Comparison of ENCODE assay signal across 21 mouse cellular contexts in the genomic region with DNA sequence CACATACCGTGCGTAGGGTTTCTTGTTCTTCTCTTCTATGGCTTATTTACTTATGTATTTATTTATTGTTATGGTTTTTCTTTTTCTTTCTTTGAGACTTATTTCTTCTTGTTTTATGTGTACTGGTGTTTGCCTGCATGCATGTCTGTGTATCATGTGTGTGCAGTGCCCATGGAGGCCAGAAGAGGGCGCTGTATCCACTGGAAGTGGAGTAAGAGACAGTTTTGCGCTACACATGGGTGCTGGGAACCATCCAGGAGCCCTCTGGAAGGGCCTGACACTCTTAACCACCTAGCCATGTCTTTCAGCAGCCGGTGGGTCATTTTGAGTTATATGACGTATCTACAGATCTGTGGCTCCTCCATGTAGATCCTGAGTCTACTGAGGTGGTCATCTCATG.
DNase-seq lines count a peak whose midpoint lies in the region; ATAC-seq and TF ChIP-seq lines count a peak whose summit lies in the region.
"Had no signal": no experiment of that assay in that cellular context is flagged by ENCODE, and none has a peak within 500 bp of the region (broad histone marks: within the 10 kb centered on the region; RNA-seq: fewer than 3 reads in every experiment).

No protein-coding gene starts in this region.

- DNase-seq in CD4-positive, CD25-positive, alpha-beta regulatory T cell, adult 2 months (ENCODE audit: low read depth, low spot score), result peak; percentile 17
- DNase-seq in liver, embryonic 14.5 days (ENCODE audit: low read depth in 3 of 3, low spot score in 3 of 3), result no peak
- DNase-seq in liver, embryonic 11.5 days (ENCODE audit: low spot score), result no peak
- DNase-seq in R1 (ENCODE audit: low read depth, low spot score), result peak; percentile 49
- no peak for DNase-seq in stomach, postnatal 0 days (ENCODE audit: low spot score)
- DNase-seq in urinary bladder, postnatal 25 days (ENCODE audit: low spot score), result no peak
- DNase-seq: cerebellum, adult 11 months; cerebellum, postnatal 36 days; kidney, adult 9 months; retina, postnatal 1 day; thymus, postnatal 25 days had no signal

- H3K4me2 ChIP-seq in liver, embryonic 14.5 days (ENCODE audit: low read depth), result no peak overlapping the region
- no peak overlapping the region for H3K4me2 ChIP-seq in liver, embryonic 11.5 days
- H3K4me2 ChIP-seq in stomach, postnatal 0 days (replicated peaks; ENCODE audit: low read depth), result no peak overlapping the region
- H3K4me2 ChIP-seq in forebrain, embryonic 16.5 days (ENCODE audit: low read length), result no peak overlapping the region
- H3K4me2 ChIP-seq: midbrain, embryonic 12.5 days had no signal

- peak; percentile 45 for TF ChIP-seq CTCF in liver, embryonic 14.5 days (IDR thresholded peaks at IDR 0.05; ENCODE audit: low read depth)
- TF ChIP-seq CTCF in stomach, postnatal 0 days (IDR thresholded peaks at IDR 0.05; ENCODE audit: low read depth), result peak; percentile 26

- 92% methylated on average over 6 of the region's 6 CpGs for WGBS in liver, embryonic 14.5 days (ENCODE audit: insufficient replicate concordance)
- 89% methylated on average over 6 of the region's 6 CpGs for WGBS in liver, embryonic 11.5 days
- 84% methylated on average over 6 of the region's 6 CpGs for WGBS in stomach, postnatal 0 days
- 86% methylated on average over 6 of the region's 6 CpGs for WGBS in forebrain, embryonic 16.5 days

- H3K9ac ChIP-seq in liver, embryonic 14.5 days (replicated peaks), result no peak overlapping the region
- no peak overlapping the region for H3K9ac ChIP-seq in liver, embryonic 11.5 days (ENCODE audit: low read depth, low read length)
- no peak overlapping the region for H3K9ac ChIP-seq in stomach, postnatal 0 days (ENCODE audit: low read length)
- no peak overlapping the region for H3K9ac ChIP-seq in forebrain, embryonic 16.5 days (replicated peaks; ENCODE audit: low read depth, low read length)
- H3K9ac ChIP-seq: midbrain, embryonic 12.5 days had no signal

- no peaks in the 10 kb centered on the region for H3K27me3 ChIP-seq in liver, embryonic 14.5 days (ENCODE audit: control insufficient read depth, insufficient read depth, low read length)
- no peaks in the 10 kb centered on the region for H3K27me3 ChIP-seq in liver, embryonic 11.5 days (replicated peaks; ENCODE audit: control insufficient read depth, insufficient read depth, low read length)
- H3K27me3 ChIP-seq in stomach, postnatal 0 days (ENCODE audit: control insufficient read depth, insufficient read depth, low read length), result no peaks in the 10 kb centered on the region
- no peaks in the 10 kb centered on the region for H3K27me3 ChIP-seq in forebrain, embryonic 16.5 days (replicated peaks; ENCODE audit: control insufficient read depth, insufficient read depth, low read length)
- H3K27me3 ChIP-seq: midbrain, embryonic 12.5 days had no signal

- H3K27ac ChIP-seq in liver, embryonic 14.5 days, result no peak overlapping the region
- no peak overlapping the region for H3K27ac ChIP-seq in liver, embryonic 11.5 days (ENCODE audit: low read depth, low read length)
- no peak overlapping the region for H3K27ac ChIP-seq in stomach, postnatal 0 days (replicated peaks)
- H3K27ac ChIP-seq in forebrain, embryonic 16.5 days (ENCODE audit: low read length), result no peak overlapping the region
- H3K27ac ChIP-seq: embryonic facial prominence, embryonic 10.5 days; hindbrain, postnatal 0 days; limb, embryonic 10.5 days; macrophage; midbrain, embryonic 12.5 days had no signal

- no peak for TF ChIP-seq EP300 in liver, embryonic 14.5 days (IDR thresholded peaks at IDR 0.05; ENCODE audit: low read depth)
- TF ChIP-seq EP300 in stomach, postnatal 0 days (optimal IDR thresholded peaks at IDR 0.05), result no peak

- 0 out of 4 replicates have a peak, but pooled peaks cover 0 to 1% of the 10 kb centered on the region in 2 experiments for H3K4me1 ChIP-seq in liver, embryonic 14.5 days (replicated peaks; ENCODE audit: control insufficient read depth in 2 of 2, insufficient read depth in 2 of 2, low read length in 1 of 2)
- no peaks in the 10 kb centered on the region for H3K4me1 ChIP-seq in liver, embryonic 11.5 days (replicated peaks; ENCODE audit: control insufficient read depth, insufficient read depth, low read length)
- H3K4me1 ChIP-seq in stomach, postnatal 0 days (replicated peaks; ENCODE audit: control insufficient read depth, insufficient read depth), result no peaks in the 10 kb centered on the region
- H3K4me1 ChIP-seq in forebrain, embryonic 16.5 days (replicated peaks; ENCODE audit: control insufficient read depth, insufficient read depth, low read length), result no peaks in the 10 kb centered on the region
- H3K4me1 ChIP-seq: embryonic facial prominence, embryonic 10.5 days; limb, embryonic 10.5 days; midbrain, embryonic 12.5 days had no signal

- no peak for ATAC-seq in CD4-positive, CD25-positive, alpha-beta regulatory T cell, adult 4 months
- no peak for ATAC-seq in liver, embryonic 14.5 days (ENCODE audit: insufficient read depth)
- ATAC-seq in liver, embryonic 11.5 days (replicated peaks; ENCODE audit: low FRiP score), result no peak
- no peak for ATAC-seq in stomach, postnatal 0 days (ENCODE audit: low FRiP score, low TSS enrichment)
- no peak for ATAC-seq in forebrain, embryonic 16.5 days
- ATAC-seq: forebrain, embryonic 14.5 days; hindbrain, postnatal 0 days had no signal

- no peak overlapping the region for H3K4me3 ChIP-seq in liver, embryonic 14.5 days (ENCODE audit: insufficient read depth in 1 of 2, low read depth in 2 of 2, low read length in 2 of 2)
- no peak overlapping the region for H3K4me3 ChIP-seq in liver, embryonic 11.5 days (ENCODE audit: low read depth, low read length)
- no peak overlapping the region for H3K4me3 ChIP-seq in stomach, postnatal 0 days (ENCODE audit: low read depth, low read length)
- H3K4me3 ChIP-seq in forebrain, embryonic 16.5 days (replicated peaks; ENCODE audit: low read length), result no peak overlapping the region
- H3K4me3 ChIP-seq: embryonic facial prominence, embryonic 10.5 days; erythroblast, embryonic 14.5 days; limb, embryonic 10.5 days; midbrain, embryonic 12.5 days; myocyte had no signal

- H3K36me3 ChIP-seq in liver, embryonic 14.5 days (replicated peaks; ENCODE audit: control insufficient read depth, insufficient read depth, low read depth), result peaks cover 45% of the 10 kb centered on the region
- H3K36me3 ChIP-seq in liver, embryonic 11.5 days (ENCODE audit: control insufficient read depth, insufficient read depth, low read length), result peaks cover 33% of the 10 kb centered on the region
- H3K36me3 ChIP-seq in stomach, postnatal 0 days (ENCODE audit: control insufficient read depth, insufficient read depth, low read length), result no peaks in the 10 kb centered on the region
- no peaks in the 10 kb centered on the region; the same call in 1 of the 2 replicates for H3K36me3 ChIP-seq in forebrain, embryonic 16.5 days (ENCODE audit: control insufficient read depth, insufficient read depth)

- H3K9me3 ChIP-seq in liver, embryonic 14.5 days (ENCODE audit: control insufficient read depth, low read length), result peaks cover 9% of the 10 kb centered on the region
- H3K9me3 ChIP-seq in liver, embryonic 11.5 days (ENCODE audit: control insufficient read depth, low read length), result peaks cover 9% of the 10 kb centered on the region
- H3K9me3 ChIP-seq in stomach, postnatal 0 days (ENCODE audit: control insufficient read depth, low read length), result no peaks in the 10 kb centered on the region
- 0 out of 2 replicates have a peak, but pooled peaks cover 2% of the 10 kb centered on the region for H3K9me3 ChIP-seq in forebrain, embryonic 16.5 days (ENCODE audit: control insufficient read depth, low read length)

Comparison
In these comparisons a context has a peak if more than half of its experiments do, and no peak if none do; other contexts are left out.
1. DNase-seq: peak in CD4-positive, CD25-positive, alpha-beta regulatory T cell, adult 2 months (single experiment) and R1 (single experiment); none in liver, embryonic 14.5 days (0 of 3), liver, embryonic 11.5 days (single experiment), stomach, postnatal 0 days (single experiment) and urinary bladder, postnatal 25 days (single experiment).